Mouse (Mus musculus) ovary, adult 18-20 months (tissue): Measurements from ENCODE around the gene Gapdhs.
"Not testable (repeated sequence)": the region's sequence is repeated elsewhere in the genome, so short reads cannot be mapped to it uniquely, and the experiment has no call there.

Experiments
- DNase-seq: peaks from one replicate; pipeline ENCODE4 v3.0.0; 2022; ENCODE audit warnings: low spot score, mixed read lengths

Gapdhs gene

DNA sequence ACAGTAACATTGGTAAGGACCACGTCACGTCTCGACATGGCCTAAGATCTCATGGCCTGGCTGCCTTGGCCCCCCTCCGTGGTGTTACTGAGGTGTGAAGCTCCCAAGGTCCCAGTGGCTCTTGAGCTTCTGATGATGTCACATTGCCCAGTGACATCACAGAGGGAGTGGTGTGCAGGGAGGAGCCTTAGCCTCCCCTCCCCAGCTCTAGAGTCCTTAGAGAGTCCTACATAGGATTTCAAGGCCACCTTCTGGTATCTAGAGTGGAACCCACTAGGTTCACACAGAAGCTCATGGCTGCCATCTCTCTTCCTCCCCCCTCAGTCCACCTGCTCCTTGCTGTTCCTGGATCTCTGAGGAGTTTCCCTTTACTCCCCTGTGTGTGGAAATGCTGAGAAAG is at the start of gene Gapdhs:
Gapdhs (minus strand) TSS at position 65 of the 400 bp plus-strand sequence.
- not testable (repeated sequence) for DNase-seq

DNA sequence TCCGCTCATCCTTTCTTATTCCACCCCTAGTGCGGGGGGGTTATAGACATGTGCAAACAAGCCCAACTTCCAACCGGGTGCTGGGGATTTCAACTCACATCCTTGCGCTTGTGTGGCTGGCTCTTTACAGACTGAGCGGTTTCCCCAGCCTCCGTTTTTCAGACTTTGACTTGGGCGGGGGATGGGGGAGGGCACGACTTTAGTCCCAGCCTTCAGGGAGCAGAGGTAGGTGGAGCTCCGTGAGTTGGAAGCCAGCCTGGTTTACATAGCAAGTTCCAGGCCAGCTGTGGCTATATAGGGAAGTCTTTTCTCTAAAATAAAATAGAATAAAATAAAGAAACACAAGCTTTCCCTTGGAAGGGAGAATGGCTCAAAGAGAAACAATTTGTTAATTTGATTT is 48.4 kb upstream of the Gapdhs start:
- no peak for DNase-seq

DNA sequence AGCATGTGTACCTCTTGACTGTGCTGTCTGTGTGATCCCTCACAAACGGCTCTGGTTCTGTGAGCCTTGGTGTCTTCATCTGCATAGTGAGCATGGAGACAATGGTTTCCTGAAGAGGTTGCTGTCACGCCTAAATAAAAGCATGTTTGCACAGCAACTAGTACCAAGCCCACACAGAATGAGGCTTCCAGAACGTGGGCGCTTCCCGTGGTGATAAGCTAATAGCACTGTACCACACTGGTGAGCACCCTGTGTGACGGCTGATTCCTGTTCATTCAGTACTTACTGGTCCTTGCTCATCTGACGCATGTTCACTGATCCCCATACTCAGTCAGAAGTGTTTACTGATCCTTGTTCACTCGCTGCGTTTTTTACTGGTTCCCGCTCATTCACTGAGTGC is 46.7 kb upstream of the Gapdhs start:
- no peak for DNase-seq

DNA sequence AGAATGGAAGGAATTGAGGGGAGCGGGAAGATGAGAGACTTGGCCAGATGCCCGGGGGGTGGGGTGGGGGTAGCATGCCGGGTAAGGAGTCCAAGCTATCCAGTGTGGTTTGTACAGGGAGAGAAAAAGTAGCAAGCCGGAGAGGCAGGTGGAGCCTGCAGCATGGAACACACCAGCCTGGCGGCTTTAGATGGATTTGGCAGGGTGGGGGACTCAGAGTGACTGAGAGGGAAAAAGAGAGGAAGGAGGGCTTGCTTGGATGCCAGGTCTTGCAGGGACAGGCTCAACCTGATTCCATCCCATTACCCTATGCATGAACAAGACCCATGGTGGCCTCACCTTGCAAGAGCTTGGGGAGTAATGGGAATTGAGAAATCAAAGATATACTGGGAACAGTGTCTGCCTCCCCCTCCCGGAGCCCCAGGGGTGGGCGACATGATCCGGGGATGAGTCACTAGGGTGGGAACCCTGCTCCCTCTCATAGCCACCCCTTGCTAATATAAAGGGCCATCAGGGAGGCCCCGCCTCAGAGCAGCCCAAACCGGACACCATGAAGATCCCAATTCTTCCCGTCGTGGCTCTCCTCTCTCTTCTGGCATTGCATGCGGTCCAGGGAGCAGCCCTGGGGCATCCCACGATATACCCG is 44.0 kb upstream of the Gapdhs start, which contains the start of gene Krtdap:
Krtdap (plus strand) TSS at position 520 of the 646 bp plus-strand sequence.
- DNase-seq: no peak

DNA sequence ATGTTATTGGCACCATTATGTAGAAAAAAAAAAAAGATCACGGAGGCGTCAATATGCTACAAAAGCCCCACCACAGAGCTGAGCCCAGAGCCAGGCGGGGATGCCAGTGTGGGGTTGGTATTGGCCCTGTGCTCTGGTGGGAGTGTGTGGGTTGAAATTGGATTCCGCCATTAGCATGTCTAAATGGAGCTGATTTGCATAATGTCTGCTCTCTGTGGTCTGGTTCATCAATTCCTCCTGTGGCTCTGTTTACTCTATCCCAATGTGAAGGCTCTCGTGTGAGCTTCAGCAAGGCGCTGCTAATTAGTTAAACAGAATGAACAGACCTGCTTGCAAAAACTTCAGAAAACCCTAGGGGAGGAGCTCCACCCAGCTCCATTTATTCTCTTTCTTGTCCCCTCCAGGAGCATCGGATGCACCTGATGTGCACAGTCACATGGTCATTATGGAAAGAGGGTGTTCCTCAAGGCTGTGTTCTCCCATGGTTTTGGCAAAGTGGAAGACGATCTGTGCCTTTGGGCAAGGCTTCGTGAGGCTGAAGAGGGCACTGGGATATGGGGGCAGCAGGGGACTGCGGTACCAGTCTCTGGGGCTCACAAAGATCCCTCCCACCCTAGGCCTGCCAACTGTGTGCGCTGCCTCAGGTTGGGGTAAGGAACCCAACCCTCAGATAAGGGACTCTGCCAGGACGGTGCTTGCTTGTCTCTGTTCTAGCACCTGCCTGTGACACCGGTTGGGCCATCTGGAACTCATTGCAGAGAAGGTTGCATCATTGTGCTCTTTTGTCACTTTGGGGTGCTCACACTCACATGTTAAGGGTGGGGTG is 42.5 kb upstream of the Gapdhs start:
- DNase-seq: no peak

DNA sequence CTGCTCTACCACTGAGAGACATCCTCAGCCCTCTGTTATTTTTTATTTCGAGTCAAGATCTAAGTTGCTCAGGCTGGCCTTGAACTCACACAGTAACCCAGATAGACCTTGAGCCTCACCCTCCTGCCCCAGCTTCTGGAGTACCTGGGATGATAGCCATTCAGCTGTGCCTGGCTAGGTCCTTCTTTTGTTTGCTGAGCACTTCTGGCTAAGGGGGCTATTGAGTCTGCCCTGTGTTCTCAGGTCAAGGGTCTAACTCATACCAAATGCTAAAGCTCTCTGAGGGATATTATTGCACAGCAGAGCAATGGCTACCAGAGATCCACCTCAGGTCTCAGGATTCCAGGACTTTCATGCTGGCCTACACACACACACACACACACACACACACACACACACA is 41.7 kb upstream of the Gapdhs start:
- DNase-seq: no peak

DNA sequence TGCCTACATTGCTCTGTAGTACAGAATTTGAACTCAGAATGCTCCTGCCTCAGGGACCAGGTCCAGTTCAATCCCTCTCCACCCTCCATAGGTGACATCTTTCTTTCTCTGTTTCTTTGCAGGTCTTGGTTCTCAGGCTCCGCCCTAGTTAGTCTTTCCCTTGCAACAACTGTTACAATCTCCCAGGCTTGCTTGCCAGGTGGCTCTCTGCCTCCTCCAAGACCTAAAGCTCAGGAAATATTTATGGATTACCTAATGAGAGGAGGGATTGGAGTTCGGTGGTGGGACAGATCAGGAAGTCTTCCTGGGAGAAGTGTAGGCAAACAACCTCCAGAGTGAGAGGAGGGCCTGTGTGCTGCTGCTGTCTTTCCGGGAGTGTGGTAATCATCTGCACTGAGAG is 39.2 kb upstream of the Gapdhs start:
- DNase-seq: no peak

DNA sequence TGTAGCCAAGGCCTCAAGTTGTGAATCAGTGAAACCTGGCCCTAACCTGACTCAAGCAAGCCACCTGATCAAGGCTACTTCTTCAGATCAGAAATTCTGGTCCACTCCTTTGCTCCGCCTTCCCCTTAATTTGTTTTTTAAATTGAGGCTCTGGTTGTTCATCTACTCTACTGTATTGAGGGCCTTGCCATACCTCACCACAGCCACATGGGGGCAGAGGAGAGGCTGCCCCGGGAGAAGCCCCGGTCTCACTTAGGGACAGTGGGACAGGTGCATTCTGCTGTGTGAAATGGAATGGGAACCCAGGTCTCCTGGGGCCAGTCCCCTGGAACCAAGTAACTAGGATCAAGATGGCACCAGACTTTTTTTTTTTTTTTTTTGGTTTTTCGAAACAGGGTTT is 38.3 kb upstream of the Gapdhs start:
- DNase-seq: no peak

DNA sequence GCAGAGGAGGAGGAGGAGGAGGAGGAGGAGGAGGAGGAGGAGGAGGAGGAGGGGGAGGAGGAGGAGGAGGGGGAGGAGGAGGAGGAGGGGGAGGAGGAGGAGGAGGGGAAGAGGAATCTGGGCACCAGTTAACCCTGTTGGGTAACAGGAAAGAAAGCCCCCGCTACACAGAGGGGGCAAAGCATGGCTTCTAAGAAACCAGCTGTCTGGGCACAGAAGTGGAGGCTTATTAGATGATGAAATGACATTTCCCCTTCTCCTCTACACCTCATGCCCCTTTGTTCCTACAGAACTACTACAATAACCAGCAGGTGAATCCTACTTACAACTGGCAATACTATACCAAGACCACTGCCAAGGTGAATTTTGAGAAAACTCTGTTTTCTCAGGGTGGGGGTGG is 34.4 kb upstream of the Gapdhs start:
- no peak for DNase-seq

DNA sequence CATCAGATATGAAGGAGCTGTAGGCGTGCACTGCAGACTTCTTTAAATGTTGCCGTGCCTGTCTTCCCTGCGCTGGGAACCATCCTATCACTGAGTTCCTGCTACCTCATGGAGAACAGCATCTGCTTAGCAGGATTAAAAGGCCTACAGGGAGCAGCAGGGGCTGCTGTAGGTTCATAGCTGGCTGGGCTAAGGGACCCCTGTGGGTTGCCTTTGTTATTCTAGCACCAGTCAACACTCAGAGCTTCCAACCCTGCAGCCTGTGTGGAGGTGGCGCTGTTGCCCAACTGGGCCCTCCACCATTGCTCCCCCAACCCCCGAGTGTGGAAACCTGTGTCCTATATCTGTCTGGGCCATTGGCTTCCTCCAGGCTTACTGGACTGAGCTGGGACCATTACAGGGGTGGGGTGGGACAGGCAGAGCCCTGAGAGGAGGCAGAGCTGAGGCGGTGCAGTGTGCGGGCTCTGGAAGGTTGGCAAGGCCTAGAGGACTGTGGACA is 33.6 kb upstream of the Gapdhs start:
- DNase-seq: no peak

DNA sequence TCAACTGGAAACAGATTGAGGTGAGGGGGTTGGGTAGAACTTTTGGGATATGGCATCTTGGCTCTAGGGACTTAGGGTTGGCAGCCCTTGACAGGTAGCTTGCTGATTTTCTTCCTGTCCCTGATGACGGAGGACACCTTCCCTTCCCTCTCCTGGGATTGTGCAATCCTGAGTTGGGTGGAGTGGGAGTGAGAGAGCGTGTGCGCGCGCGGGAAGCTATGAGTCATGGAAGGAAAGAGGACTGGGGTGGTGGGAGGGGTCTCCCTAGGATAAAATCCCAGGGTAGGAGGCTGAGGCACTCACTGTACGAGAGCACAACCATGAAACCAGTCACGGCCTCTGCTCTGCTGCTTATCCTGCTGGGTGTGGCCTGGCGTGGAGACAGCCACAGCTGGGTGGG is 32.6 kb upstream of the Gapdhs start:
- DNase-seq: no peak

DNA sequence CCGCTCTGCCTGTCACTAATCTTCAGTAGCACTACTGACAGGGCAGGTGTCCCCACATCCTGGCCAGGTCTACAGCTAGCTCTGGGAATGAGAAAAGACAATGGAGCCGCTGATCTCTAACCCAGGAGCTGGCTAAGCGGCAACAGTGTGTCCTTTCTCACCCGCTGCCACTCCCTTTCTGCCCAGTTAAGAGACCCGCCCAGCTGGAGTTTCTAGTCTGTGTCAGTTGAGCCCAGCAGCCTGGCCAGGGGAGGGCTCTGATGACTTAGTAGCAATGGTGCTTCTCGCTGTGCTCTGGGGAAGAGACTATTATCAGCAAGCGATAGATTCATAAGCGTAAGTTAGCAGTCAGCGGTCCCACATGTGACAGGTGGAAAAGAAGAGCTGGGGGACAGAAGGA is 25.8 kb upstream of the Gapdhs start:
- DNase-seq: no peak

DNA sequence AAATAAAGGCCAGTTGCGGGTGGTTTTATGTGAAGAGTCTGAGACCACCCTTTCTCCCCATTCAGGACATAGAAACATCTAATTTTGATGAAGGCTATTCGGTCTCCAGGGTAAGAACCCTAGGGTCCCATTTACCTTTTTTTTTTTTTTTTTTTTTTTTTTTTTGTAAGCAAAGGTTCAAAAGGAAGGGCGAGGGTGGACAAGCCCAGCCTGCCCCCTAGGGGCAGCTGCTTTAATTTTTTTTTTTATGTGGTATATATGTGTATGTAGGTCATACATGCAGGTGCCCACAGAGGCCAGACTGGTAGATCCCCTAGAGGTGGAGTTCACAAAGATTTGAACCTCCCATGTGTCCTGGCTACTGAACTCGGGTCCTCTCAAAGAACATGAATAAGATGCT is 22.9 kb upstream of the Gapdhs start:
- no peak for DNase-seq

DNA sequence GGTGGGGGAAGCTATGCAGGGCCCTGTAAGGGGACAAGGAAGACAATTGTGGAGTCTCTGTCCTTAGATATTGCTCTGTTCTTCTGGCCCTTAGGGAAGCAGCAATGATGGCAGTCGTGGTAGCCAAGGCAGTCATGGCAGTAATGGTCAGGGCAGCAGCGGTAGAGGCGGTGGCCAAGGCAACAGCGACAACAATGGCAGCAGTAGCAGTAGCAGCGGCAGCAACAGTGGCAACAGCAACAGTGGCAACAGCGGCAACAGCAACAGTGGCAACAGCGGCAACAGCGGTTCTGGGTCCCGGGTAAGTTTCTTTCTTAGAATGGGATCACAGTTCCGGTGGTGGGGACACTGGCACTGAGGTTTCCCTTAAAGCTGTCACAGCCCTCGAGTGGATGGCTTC is 21.7 kb upstream of the Gapdhs start:
- no peak for DNase-seq

DNA sequence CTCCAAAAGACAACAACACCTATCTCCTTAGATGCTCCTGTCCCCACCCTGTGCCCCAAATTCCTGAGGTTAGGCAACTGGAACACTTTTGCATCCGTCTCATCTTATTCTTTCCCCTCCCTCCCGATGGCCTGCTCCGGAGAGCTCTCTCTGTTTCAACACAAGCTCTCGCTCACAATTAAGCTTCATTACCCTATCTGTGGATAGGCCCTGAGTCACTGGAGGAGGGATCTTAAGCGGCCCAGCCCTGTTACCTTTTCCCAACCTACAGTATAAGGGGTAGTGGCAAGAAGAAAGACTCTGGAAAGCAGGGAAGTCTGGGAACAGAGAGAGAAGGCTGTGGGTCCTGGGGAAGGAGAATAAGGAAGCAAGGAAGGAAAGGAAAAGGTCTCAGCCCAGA is 20.0 kb upstream of the Gapdhs start, which contains the start of gene Dmkn:
Dmkn (plus strand) TSS at position 301 of the 400 bp plus-strand sequence.
- no peak for DNase-seq

DNA sequence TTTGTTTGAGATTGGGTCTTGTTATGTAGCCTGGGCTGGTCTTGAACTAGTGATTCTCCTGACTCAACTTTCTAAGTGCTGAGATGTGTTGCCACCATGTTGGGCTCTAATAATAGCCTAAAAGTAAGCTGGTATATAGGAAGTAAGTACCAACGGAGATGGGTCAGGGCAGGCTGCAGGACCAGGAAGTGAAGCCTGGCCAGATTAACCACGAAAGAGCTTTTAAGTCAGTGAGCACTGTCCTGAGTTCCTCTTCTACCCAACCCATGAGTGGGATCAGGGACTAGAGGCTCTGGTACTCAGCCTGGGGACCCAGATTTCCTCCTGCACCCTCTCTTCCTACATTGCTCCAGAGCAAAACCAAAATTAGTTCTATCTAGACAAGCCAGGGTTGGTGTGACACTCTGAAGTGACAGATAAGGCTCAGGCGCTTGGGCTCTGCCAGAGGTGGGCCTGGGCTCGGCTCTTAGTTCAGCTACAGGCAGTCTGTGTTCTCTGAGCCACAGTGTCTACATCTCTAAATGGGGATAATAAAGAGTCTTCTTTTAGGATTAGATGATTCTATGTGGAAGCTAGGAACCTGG is 18.4 kb upstream of the Gapdhs start:
- no peak for DNase-seq

DNA sequence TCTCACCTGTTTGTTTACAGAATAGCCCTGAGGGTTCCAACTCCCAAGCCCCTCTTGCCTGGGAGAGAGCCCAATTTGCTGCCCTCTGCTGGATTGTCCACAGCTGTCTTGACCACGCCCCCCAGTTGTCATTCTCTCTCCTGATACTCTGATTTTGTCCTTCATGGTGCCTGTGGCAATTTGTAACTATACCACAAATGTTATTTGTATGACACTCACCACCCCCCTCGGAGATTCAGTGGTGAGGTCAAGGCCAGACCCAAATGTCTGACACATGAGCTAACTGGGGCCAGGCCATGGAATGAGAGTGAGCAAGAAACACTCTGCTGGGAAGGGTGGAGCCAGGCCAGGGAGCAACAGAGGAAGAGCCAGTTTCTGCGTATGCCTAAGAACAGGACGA is 15.4 kb upstream of the Gapdhs start:
- DNase-seq: no peak

DNA sequence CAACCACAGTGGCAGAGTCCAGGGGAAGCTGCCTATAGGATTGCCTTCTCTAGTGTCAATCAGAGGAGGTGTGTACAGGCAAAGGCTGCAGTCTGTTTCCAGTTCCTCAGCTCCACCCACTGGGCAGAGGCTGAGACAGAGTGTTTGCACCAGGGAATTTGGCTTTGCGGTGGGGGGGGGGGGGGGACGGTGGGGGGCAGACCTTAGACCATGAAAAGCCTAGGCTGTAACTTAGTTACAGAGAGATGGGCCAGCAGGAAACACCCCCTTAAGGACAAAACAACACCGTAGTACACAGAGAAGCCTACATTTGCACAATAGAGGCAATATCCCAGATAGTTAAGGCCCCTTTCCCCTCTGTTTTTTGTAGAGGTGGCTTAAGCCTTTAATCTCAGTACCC is 13.5 kb upstream of the Gapdhs start:
- no peak for DNase-seq

DNA sequence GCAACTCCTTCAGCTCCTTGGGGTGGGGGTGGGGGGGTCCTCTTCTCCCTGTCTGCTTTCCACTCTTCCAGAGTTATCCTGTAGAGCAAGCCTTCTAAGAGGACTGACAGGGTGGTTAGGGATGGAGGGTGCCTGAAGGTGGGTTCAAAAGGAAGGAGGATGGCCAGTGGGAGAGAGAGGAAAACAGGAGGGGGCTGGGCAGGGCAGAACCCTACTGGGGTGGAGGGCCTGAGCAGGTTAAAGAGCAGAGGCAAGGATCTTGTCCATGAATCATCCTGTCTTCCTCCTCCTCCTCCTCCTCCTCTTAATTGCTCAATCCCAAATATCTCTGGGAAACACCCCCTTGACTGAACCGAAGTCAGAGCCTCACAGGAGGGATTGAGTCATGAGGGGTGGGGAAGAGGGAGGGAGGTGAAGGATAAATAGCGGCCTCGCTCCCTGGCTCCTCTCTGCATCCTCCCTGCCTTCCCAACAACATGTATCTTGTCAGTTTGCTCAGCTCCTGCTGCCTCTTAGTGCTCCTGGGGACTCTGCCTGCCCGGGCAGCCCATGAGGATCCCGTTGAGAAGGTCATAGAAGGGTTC is 7.7 kb upstream of the Gapdhs start, which contains the start of gene Sbsn:
Sbsn (plus strand) TSS at position 386 of the 584 bp plus-strand sequence.
- no peak for DNase-seq

DNA sequence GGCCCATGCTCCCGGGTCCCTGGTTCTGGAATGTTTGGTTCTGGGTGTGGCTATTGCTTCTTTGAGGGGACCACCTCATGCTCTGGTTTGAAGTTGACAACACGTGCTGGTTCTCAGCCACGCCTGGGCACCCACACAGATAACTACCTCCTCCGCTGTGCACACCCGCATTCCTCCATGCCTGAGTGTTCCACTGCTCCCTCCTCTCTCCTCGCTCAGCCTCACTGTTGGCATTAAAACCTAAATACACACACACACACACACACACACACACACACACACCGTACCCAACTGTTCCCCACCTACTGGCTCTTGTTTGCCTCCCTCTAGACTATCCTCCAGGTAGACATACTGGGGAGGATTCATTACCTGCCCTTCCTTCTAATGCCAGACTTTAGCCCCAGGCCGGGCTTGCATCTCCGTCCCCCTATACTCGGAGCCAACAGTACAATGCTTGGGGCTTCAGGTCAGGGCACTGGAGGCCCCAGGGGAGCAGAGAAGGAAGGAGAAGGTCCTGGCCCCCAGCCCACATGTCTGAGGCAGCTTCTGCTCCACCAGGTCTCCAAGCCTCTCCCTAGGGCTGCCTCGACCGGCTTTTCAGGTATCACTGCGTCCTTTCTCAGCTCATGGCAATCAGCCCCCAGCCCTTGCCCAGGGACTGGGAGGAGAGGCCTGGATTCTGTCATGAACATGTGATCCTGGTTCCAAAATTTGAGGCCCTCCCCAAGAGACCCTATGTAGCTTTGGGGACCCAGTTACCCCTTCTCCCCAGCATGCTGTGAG is 6.5 kb upstream of the Gapdhs start:
- DNase-seq: no peak

DNA sequence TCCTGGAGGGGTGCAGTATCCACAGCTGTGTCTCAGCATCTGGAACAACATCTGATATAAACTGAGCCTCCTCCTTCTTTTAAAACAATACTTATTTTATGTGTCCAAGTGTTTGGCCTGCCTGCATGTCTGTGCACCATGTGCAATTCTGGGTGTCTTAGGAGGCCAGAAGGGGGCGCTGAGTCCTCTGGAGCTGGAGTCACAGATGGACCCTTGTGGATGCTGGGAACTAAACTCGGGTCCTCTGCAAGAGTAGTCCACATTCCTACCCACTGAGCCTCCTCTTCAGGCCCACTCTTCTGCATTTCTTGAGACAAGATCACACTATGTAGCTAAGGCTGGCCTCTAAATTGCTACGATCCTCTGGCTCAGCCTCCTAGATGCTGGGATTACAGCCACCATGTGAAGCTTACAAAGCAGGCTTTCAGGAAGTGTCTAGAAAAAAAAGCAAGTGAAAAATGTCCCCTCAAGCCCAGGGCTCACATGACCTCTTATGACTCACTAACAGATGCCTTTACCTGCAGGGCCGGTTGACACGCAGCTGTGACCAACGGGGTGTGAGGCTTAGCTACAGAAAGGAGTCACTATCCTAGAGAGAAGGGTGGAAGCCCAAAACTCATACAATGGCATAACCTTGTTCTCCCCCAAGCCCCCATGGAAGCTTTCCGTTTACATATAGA is 4.2 kb upstream of the Gapdhs start:
- DNase-seq: no peak
